Mouse (Mus musculus): ENCODE measurements around the gene Kbtbd12.

GRCm38 (mm10) chr6:88635881-88636754 is 1.6 kb downstream of the Kbtbd12 start:
- no peak for TF ChIP-seq MAFK (IDR thresholded peaks at IDR 0.05; ENCODE audit: insufficient read depth, low read depth, low read length)
- no peak for TF ChIP-seq HCFC1 (IDR thresholded peaks at IDR 0.05; ENCODE audit: borderline replicate concordance, insufficient read depth, low read length)
- no peak for TF ChIP-seq CHD2 (IDR thresholded peaks at IDR 0.05; ENCODE audit: low read depth, low read length)
- no peak for TF ChIP-seq ZNF384 (IDR thresholded peaks at IDR 0.05; ENCODE audit: low read depth, low read length)
